Mouse (Mus musculus): ENCODE results near the gene Bbs9. TPM values are rescaled to one million over a fixed set of nuclear protein-coding genes. Genes with fewer than 3 reads are reported as not detected.

Gene Bbs9
- polyA plus RNA-seq, 1 experiment from 2014 or later, result 13.2 TPM

DNA sequence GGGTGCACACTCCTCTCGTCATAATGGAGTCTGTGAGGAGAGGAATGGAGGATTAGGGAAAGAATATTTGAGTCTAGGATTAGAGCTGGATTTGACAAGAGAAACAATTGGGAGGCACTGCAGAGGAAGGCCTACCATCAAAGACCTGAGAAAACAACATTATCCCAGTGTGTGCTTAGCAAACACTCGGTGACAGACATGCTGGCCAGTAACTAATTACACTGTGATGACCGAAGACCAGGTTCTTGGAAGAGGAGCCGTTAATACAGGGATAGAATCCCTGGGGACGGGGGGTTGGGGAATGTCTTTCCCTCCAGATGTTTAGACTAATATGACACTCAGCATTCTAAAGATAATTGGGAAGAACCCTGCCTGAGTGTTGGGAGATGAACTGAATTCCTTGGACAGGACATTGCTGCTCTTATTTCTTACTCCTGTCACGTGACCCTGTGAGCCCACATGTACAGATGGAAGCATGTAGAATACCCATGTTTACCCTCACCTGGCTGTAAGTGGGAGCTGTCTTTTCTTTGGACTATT lies 345.2 kb downstream of the Bbs9 start:
- Histone ChIP-seq H3K27me3 (ENCODE audit: low read depth, poor library complexity, severe bottlenecking) (peaks cover 70% of the 10 kb centered on the region), H3K9me3 (replicated peaks) (no peaks in the 10 kb centered on the region), H3K4me1 (peaks cover 27% of the 10 kb centered on the region), H3K36me3 (no peaks in the 10 kb centered on the region), H3K27ac (replicated peaks) (no peak overlapping the region), H3K4me3 (no peak overlapping the region)
- 22% methylated on average over 6 of the region's 6 CpGs for WGBS
- DNase-seq (ENCODE audit: low spot score), result no peak

DNA sequence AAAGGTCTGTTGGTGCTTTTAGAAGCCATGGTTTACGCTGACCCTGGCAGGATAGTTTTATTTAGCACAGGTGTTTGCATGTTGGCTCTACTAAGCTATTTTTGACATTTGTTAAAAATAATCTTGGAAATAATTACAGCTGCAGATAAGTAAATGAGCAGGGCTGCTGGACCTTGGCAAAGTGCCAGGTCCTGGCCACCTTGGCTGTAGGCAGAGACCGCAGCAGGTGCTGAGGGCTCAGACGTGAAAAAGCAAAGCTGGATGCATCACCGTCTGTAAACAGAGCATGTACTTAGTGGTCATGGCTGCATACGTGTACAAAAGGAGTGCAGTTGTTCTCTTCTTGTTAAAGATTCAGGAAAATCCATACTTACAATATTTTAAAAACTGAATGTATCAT lies 347.3 kb downstream of the Bbs9 start:
- no peak for DNase-seq (ENCODE audit: low spot score)
- WGBS, result 88% methylated on average over 5 of the region's 5 CpGs
- no peak overlapping the region for H3K4me3 ChIP-seq
- peaks cover 27% of the 10 kb centered on the region for H3K4me1 ChIP-seq
- H3K27me3 ChIP-seq (ENCODE audit: low read depth, poor library complexity, severe bottlenecking), result peaks cover 62% of the 10 kb centered on the region
- no peaks in the 10 kb centered on the region for H3K36me3 ChIP-seq
- no peaks in the 10 kb centered on the region for H3K9me3 ChIP-seq (replicated peaks)
- no peak overlapping the region for H3K27ac ChIP-seq (replicated peaks)

DNA sequence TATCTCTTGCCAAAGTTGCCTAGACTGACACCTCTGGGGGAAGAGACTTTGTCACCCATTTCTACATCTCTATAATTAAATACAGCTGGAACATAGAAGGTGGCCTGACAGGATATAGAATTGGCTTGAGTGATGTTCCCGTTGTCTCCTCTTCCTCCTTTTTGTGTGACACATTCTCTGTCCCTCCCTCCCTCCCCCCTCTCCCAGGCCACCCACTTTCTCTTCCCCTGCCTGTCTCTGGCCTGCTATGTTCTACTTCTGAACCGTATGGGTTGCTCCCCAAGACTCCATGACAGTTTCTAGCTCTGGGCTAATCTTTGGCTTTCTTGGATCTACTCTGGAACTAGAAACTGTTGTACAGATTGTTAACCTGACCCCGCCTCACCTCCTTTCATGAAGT lies 348.3 kb downstream of the Bbs9 start:
- Histone ChIP-seq H3K9me3 (replicated peaks) (no peaks in the 10 kb centered on the region), H3K4me3 (no peak overlapping the region), H3K36me3 (no peaks in the 10 kb centered on the region), H3K4me1 (peaks cover 27% of the 10 kb centered on the region), H3K27ac (replicated peaks) (no peak overlapping the region), H3K27me3 (ENCODE audit: low read depth, poor library complexity, severe bottlenecking) (peaks cover 59% of the 10 kb centered on the region)
- no peak for DNase-seq (ENCODE audit: low spot score)
- 67% methylated on average over 3 of the region's 3 CpGs for WGBS

DNA sequence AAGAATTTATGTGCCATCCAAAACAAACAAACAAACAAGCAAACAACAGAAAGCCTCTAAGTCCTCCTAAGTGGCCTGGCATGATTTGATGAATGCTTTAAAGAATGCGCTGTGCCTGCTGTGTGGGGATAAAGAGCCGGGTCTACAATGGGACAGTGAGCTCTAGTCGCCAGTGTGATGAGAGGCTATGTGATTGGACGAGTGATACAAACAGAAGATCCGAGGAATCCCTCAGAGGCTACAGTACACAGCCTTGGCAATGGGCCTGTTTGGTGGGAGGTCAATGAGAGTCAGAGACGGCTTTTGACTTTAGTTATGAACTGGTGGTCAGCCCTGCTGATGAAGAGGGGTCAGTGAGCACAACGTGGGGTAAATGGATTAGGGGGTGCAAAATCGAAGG lies 349.4 kb downstream of the Bbs9 start:
- DNase-seq (ENCODE audit: low spot score), result no peak
- no peaks in the 10 kb centered on the region for H3K36me3 ChIP-seq
- WGBS, result 26% methylated on average over 8 of the region's 8 CpGs
- peaks cover 27% of the 10 kb centered on the region for H3K4me1 ChIP-seq
- H3K4me3 ChIP-seq, result no peak overlapping the region
- peaks cover 52% of the 10 kb centered on the region for H3K27me3 ChIP-seq (ENCODE audit: low read depth, poor library complexity, severe bottlenecking)
- peak overlapping the region; percentile 33; the same call in 1 of the 2 replicates for H3K27ac ChIP-seq (replicated peaks)
- no peaks in the 10 kb centered on the region for H3K9me3 ChIP-seq (replicated peaks)

DNA sequence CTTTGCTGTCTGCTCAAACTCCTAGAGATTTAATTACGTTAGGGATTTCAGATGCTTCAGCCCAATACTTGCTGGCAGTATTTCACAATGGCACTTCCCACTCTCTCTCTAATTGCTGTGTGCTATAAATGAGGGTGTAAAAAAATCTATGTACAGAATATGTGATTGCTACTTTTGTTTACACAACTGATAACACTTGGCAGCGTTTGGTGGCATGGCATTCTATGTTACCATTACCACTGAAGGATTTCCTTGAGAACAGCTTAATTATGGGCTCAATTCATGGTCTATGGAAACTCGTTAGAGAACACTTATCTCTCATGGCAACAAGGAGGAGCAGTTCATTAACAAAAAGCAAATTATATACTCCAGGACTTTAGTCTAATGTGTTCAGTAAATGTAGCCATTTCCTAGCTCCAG lies 351.1 kb downstream of the Bbs9 start:
- Histone ChIP-seq H3K4me1 (peaks cover 27% of the 10 kb centered on the region), H3K9me3 (replicated peaks) (no peaks in the 10 kb centered on the region), H3K27ac (replicated peaks) (no peak overlapping the region), H3K36me3 (no peaks in the 10 kb centered on the region), H3K27me3 (ENCODE audit: low read depth, poor library complexity, severe bottlenecking) (peaks cover 49% of the 10 kb centered on the region), H3K4me3 (no peak overlapping the region)
- DNase-seq (ENCODE audit: low spot score), result no peak
- 69% methylated on average over 3 of the region's 3 CpGs for WGBS

DNA sequence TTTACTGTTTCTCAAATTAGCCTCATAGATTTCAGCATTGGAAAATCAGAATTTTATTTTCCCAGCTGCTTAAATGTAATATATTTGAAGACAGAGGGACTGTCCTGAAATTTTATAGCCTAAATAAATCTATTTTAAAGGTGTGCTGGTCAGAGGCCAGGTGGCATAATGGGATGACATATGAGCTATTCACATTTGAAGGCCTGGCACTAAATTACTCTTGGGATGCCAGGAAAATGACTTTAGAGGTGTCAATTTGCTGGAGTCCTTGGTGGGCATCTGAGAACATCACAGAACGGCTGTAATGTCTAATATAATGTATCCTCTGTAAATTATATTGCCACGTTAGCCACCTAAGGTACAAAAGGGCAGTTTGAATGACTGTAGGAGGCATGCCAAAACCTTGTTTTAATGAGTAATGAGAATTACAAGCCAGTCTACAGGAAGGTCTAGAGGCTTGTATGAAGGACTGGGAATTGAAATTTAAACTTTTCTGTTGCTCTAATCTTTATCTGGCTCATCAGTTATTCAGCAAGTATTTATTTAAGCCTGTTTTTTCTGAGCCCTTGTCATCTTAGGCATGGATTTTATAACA lies 351.8 kb downstream of the Bbs9 start:
- Histone ChIP-seq H3K27ac (replicated peaks) (no peak overlapping the region), H3K9me3 (replicated peaks) (no peaks in the 10 kb centered on the region), H3K4me1 (peaks cover 26% of the 10 kb centered on the region), H3K4me3 (no peak overlapping the region), H3K27me3 (ENCODE audit: low read depth, poor library complexity, severe bottlenecking) (peaks cover 43% of the 10 kb centered on the region), H3K36me3 (no peaks in the 10 kb centered on the region)
- 85% methylated on average over 2 of the region's 2 CpGs for WGBS
- DNase-seq (ENCODE audit: low spot score), result no peak

DNA sequence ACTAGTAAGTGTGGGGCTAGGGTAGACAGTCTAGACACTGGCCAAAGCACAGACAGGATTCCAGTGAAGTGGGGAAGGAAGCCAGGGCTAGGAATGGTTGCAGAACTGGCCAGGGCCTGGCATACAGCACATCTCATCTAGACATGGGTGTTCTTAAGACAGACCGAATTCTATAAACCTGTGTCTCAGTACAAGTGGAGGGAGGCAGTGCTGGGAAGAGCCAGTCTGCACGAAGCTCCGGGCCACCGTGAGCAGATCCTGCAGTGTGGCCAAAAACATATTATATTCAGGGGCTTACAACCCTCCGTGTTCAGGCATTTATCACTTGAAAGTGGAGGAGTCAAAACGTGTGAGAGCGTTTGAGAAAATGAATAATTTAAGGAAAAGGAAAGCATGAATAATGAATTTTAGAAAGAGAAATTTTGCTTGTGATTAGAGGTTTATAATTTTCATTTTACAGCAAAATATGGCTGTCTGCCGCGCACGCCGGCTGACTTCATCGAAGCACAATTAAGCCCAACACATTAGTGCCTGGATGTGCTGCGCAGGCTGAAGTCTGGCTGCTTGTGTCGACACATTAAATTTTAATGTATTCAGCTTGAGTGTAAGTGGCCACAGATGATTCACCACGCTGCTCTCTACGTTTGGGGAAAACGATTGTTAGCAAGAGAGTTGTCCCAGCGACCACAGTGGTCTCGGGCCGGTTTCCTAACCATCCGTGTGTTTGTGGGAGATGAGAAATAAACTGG lies 353.9 kb downstream of the Bbs9 start:
- H3K4me1 ChIP-seq, result peaks cover 24% of the 10 kb centered on the region
- WGBS, result 92% methylated on average over 21 of the region's 21 CpGs
- H3K27ac ChIP-seq (replicated peaks), result no peak overlapping the region
- no peaks in the 10 kb centered on the region for H3K9me3 ChIP-seq (replicated peaks)
- H3K4me3 ChIP-seq, result no peak overlapping the region
- DNase-seq (ENCODE audit: low spot score), result no peak
- no peaks in the 10 kb centered on the region for H3K36me3 ChIP-seq
- H3K27me3 ChIP-seq (ENCODE audit: low read depth, poor library complexity, severe bottlenecking), result peaks cover 25% of the 10 kb centered on the region

DNA sequence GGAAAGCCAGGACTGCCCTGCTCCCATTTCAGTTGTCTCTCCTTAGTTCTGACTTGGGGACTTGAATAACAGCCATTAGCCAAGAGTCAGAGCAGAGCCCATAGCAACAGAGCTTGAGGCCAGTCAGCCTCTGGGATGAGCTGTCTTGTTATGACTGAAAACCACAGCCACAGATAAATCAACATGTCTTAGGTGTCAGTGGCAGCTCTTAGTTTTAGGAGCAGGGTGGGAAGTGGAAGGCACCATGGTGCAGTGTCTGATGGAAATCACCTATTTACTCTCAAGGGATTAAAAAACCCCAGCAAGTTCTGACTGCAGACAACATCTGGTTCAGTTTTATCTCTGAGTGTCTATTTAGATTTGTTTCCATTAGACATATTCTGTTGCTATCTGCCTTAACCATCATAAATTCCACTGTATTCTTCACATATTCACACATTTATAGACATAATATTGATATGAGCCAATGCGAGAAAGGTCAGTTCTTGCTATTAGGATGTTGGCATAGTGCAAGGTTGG lies 359.5 kb downstream of the Bbs9 start:
- Histone ChIP-seq H3K27me3 (ENCODE audit: low read depth, poor library complexity, severe bottlenecking) (no peaks in the 10 kb centered on the region), H3K4me1 (peaks cover 28% of the 10 kb centered on the region), H3K27ac (replicated peaks) (no peak overlapping the region), H3K4me3 (no peak overlapping the region), H3K9me3 (replicated peaks) (no peaks in the 10 kb centered on the region), H3K36me3 (no peaks in the 10 kb centered on the region)
- 96% methylated on average over 1 of the region's 1 CpGs for WGBS
- no peak for DNase-seq (ENCODE audit: low spot score)

DNA sequence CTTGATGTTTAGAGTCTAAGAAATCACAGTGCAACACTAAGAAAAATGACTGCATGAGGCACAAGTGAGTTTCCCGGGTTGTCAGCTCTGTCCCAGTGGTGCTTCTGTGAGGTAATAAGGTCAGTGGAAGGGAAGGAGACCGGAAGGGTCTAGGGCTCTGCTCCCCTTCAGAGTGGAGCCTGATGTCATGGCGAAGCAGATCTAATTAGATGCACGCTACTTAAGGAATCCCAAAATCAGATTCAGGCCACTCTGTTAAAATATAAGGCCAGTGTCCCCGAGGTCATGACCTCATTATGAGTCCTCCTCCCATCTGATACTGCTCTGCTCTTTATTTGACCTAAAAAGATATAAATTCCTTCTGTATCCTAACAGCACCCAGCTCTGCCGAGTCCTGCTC lies 361.5 kb downstream of the Bbs9 start:
- 40% methylated on average over 6 of the region's 6 CpGs for WGBS
- H3K27ac ChIP-seq (replicated peaks), result peak overlapping the region; percentile 79

DNA sequence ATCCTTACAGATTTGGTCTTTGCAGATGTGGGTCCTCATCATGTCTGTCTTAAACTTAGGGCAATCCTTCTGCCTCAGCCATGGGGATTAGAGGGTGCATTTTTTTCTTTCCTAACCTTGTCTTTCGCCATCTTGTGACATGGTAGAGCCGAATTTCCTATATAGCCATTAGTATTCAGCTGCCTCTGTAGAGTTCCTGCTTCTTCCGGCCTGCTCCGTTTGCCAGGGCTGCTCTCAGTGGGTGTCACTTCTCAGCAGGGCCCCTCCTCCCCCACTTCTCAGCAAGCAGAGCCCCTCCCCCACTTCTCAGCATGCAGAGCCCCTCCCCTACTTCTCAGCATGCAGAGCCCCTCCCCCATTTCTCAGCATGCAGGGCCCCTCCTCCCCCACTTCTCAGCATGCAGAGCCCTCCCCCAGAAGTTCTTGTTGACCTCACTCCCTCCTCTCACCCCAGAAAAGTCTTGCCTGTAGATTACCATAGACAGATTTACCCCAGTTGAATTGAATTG lies 362.2 kb downstream of the Bbs9 start:
- peaks cover 15% of the 10 kb centered on the region for H3K4me1 ChIP-seq
- no peaks in the 10 kb centered on the region for H3K27me3 ChIP-seq (ENCODE audit: low read depth, poor library complexity, severe bottlenecking)
- peak overlapping the region; percentile 79 for H3K27ac ChIP-seq (replicated peaks)
- DNase-seq (ENCODE audit: low spot score), result no peak
- 24% methylated on average over 4 of the region's 4 CpGs for WGBS
- no peaks in the 10 kb centered on the region for H3K36me3 ChIP-seq
- H3K4me3 ChIP-seq, result no peak overlapping the region
- no peaks in the 10 kb centered on the region for H3K9me3 ChIP-seq (replicated peaks)

More for the DNA sequence above, 361.5 kb downstream of the Bbs9 start:
- Histone ChIP-seq H3K36me3 (no peaks in the 10 kb centered on the region), H3K27me3 (ENCODE audit: low read depth, poor library complexity, severe bottlenecking) (no peaks in the 10 kb centered on the region), H3K4me1 (peaks cover 15% of the 10 kb centered on the region), H3K9me3 (replicated peaks) (no peaks in the 10 kb centered on the region), H3K4me3 (no peak overlapping the region)
- no peak for DNase-seq (ENCODE audit: low spot score)

DNA sequence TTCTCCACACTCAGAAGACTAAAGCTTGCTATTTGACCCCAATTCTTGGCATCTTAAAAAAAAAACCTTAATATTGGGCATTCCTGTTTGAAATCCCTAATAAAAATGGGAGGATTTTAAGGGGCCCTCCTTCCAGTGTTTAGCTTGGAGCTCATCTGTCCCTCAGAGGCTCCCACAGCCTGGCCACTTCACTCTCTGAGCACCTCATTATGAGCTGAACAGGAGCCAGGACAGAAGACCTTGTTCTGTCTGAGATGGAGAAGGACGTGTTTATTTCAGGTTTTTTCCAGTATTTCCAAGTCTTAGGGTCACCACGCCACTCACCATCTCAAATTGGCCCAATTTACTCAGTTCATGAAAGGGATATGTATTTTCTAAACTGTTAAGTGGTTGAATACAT lies 370.5 kb downstream of the Bbs9 start:
- Histone ChIP-seq H3K4me1 (no peaks in the 10 kb centered on the region), H3K9me3 (replicated peaks) (0 out of 2 replicates have a peak, but pooled peaks cover 3% of the 10 kb centered on the region), H3K27me3 (ENCODE audit: low read depth, poor library complexity, severe bottlenecking) (no peaks in the 10 kb centered on the region), H3K27ac (replicated peaks) (no peak overlapping the region), H3K4me3 (no peak overlapping the region), H3K36me3 (no peaks in the 10 kb centered on the region)
- WGBS, result 85% methylated on average over 2 of the region's 2 CpGs
- DNase-seq (ENCODE audit: low spot score), result no peak

DNA sequence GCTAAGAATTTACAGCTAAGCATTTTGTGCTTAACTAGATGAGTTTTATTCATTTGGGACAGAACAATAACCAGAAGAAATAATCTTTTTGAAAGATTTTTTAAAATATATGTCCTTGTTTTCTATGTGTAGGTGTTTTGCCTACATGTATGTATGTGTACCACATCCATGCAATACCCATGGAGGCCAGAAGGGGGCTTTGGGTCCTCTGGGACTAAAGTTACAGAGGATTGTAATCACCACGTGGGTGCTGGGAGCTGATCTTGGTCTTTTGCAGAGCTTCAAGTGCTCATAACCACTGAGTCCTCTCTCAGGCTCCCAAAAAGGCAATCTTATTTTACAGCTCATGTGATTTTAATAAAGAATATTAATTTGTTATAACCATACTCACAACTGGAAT lies 371.3 kb downstream of the Bbs9 start:
- Histone ChIP-seq H3K27ac (replicated peaks) (no peak overlapping the region), H3K36me3 (no peaks in the 10 kb centered on the region), H3K4me3 (no peak overlapping the region), H3K9me3 (replicated peaks) (0 out of 2 replicates have a peak, but pooled peaks cover 3% of the 10 kb centered on the region), H3K27me3 (ENCODE audit: low read depth, poor library complexity, severe bottlenecking) (no peaks in the 10 kb centered on the region), H3K4me1 (no peaks in the 10 kb centered on the region)
- 78% methylated on average over 1 of the region's 1 CpGs for WGBS
- DNase-seq (ENCODE audit: low spot score), result no peak

DNA sequence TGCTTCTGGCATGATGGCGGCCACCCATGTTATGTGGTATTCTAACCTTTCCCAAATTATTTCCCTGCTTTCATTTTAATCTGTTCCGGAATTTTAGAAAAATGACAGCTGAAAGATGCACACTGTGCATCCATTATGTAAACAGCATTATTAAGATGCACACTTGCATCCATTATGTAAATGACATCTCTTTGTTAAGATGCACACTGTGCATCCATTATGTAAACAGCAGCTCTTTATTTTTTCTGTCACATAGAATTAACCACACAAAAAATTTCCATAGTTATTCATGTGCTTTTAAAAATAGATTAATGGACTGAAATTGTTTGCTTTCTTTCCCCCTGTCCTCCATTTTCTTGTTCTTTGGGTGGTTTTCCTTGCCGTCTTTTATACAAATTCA lies 373.3 kb downstream of the Bbs9 start:
- no peak overlapping the region for H3K4me3 ChIP-seq
- no peak for DNase-seq (ENCODE audit: low spot score)
- H3K27me3 ChIP-seq (ENCODE audit: low read depth, poor library complexity, severe bottlenecking), result no peaks in the 10 kb centered on the region
- H3K36me3 ChIP-seq, result no peaks in the 10 kb centered on the region
- H3K27ac ChIP-seq (replicated peaks), result no peak overlapping the region
- H3K9me3 ChIP-seq (replicated peaks), result 0 out of 2 replicates have a peak, but pooled peaks cover 3% of the 10 kb centered on the region
- WGBS, result 89% methylated on average over 3 of the region's 3 CpGs
- H3K4me1 ChIP-seq, result no peaks in the 10 kb centered on the region
